Mouse (Mus musculus): ENCODE measurements at regions not wholly inside any gene's neighbourhood (a gene's known extent, or its start where the extent isn't known, plus 50 kb on each side); places are given as distances from the start of the nearest gene placed in this dataset.

DNA sequence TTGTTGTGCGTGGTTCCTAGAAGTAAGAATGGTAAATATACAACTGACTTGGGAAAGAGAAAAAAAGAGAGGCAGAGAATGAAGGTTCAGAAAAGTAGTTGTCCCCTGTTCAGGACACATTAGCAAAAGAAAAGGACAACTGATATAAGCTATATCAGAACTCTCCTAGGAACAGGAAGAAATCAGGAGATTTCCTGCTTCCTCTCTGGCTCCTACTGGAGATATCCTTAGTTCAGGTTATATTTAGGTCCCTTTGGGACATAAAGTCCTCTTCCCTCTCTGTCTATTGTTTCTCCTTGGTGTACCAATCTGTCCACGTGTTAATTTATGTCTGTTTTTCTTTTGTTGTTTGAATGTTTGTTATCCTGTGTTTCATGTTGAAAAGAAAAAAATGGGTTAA, 410.7 kb upstream of the Marcks start:
- no peak for TF ChIP-seq POLR2A (IDR thresholded peaks at IDR 0.05; ENCODE audit: control insufficient read depth, extremely low read depth, insufficient read depth, low read length, poor library complexity)
- TF ChIP-seq CTCF (IDR thresholded peaks at IDR 0.05; ENCODE audit: borderline replicate concordance, control insufficient read depth, extremely low read depth, insufficient read depth, low read length, poor library complexity): no peak

DNA sequence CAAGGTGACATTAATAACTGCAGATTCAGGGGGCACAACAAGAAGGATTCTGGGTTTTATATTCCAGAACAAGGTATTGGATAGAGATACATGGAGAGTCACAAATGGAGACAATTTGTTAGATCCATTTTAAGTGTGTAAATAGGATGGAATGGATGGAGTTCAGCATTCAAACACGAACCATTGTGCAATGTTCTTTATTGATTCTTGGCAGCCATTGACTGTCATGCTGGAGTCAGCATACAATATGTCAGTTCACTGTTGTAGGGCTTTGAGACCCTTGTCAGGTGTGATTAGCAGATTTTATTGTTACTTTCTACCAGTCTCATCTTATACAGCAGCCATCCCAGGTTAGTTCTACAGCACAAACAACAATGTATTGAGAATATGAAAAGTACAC, 402.0 kb upstream of the Marcks start:
- Histone ChIP-seq H3K27me3 (ENCODE audit: control insufficient read depth, insufficient read depth, low read length) (no peaks in the 10 kb centered on the region), H3K4me3 (ENCODE audit: control insufficient read depth, insufficient read depth, low read length) (no peak overlapping the region), H3K27ac (ENCODE audit: control insufficient read depth, insufficient read depth, low read length) (no peak overlapping the region), H3K4me1 (replicated peaks; ENCODE audit: control insufficient read depth, insufficient read depth, low read length) (no peaks in the 10 kb centered on the region), H3K36me3 (ENCODE audit: control insufficient read depth, insufficient read depth, low read length) (no peaks in the 10 kb centered on the region)
- 98% methylated on average over 1 of the region's 1 CpGs for WGBS
- TF ChIP-seq POLR2A (IDR thresholded peaks at IDR 0.05; ENCODE audit: control insufficient read depth, extremely low read depth, insufficient read depth, low read length, poor library complexity): no peak
- no peak for TF ChIP-seq CTCF (IDR thresholded peaks at IDR 0.05; ENCODE audit: borderline replicate concordance, control insufficient read depth, extremely low read depth, insufficient read depth, low read length, poor library complexity)
- no peak for DNase-seq

More for the DNA sequence above, 410.7 kb upstream of the Marcks start:
- no peak for DNase-seq
- H3K36me3 ChIP-seq (ENCODE audit: control insufficient read depth, insufficient read depth, low read length): no peaks in the 10 kb centered on the region
- no peak overlapping the region for H3K4me3 ChIP-seq (ENCODE audit: control insufficient read depth, insufficient read depth, low read length)
- H3K27me3 ChIP-seq (ENCODE audit: control insufficient read depth, insufficient read depth, low read length): no peaks in the 10 kb centered on the region
- no peak overlapping the region for H3K27ac ChIP-seq (ENCODE audit: control insufficient read depth, insufficient read depth, low read length)
- 90% methylated on average over 2 of the region's 2 CpGs for WGBS
- no peaks in the 10 kb centered on the region for H3K4me1 ChIP-seq (replicated peaks; ENCODE audit: control insufficient read depth, insufficient read depth, low read length)

DNA sequence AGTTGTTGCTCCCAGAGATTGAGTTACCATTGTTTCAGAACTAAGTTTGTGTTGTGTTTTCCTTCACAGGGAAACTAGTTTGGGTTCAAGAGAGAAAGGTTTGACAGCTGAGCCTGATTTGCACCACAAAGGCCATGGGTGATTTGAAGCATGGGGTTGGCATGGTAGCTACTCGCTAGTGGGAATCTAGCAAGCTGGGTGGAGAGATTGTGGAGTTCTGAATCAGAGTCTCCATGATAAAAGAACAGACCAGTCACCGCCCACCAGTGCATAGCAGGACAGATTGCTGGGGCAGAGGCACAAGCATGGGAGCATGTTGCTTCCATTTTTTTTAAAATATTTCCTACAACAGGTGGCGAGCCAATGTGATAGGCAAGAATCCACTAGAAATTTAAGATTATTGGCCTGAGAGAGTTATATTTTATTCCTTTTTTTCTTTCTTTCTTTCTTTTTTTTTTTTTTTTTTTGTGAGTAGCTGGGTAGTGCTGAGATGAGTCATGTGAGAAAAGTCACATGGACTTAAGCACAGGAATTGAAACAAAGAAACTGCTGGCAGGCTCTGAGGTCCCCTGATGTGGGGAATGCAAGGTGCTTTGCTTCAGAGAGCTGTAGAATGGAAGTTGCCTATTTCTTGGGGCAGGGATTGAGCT, 367.4 kb upstream of the Marcks start:
- Histone ChIP-seq H3K4me3 (ENCODE audit: control insufficient read depth, insufficient read depth, low read length) (no peak overlapping the region), H3K27me3 (ENCODE audit: control insufficient read depth, insufficient read depth, low read length) (no peaks in the 10 kb centered on the region), H3K27ac (ENCODE audit: control insufficient read depth, insufficient read depth, low read length) (no peak overlapping the region), H3K36me3 (ENCODE audit: control insufficient read depth, insufficient read depth, low read length) (no peaks in the 10 kb centered on the region), H3K4me1 (replicated peaks; ENCODE audit: control insufficient read depth, insufficient read depth, low read length) (no peaks in the 10 kb centered on the region)
- WGBS: 97% methylated on average over 3 of the region's 3 CpGs
- TF ChIP-seq CTCF (IDR thresholded peaks at IDR 0.05; ENCODE audit: borderline replicate concordance, control insufficient read depth, extremely low read depth, insufficient read depth, low read length, poor library complexity) (no peak), POLR2A (IDR thresholded peaks at IDR 0.05; ENCODE audit: control insufficient read depth, extremely low read depth, insufficient read depth, low read length, poor library complexity) (no peak)
- no peak for DNase-seq

DNA sequence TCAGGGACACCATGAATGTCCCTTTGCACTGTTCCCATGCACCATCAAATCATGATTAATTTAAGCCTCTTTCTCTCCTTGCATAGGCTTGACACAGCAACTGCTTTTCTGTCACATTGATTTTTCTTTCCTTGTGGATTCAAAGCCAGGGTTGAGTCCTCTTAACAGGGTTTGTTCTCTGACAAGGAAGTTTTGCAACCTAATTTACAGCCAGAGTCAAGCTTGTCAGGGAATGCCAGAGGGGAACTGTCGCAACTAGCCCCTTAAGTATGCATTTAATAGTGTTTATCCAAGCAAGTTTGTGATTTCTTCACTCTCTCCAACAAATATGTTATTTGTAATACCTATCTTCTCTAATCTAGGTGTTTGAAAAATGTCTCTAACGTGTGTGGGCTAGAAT, 365.7 kb upstream of the Marcks start:
- H3K27me3 ChIP-seq (ENCODE audit: control insufficient read depth, insufficient read depth, low read length): no peaks in the 10 kb centered on the region
- H3K4me1 ChIP-seq (replicated peaks; ENCODE audit: control insufficient read depth, insufficient read depth, low read length): no peaks in the 10 kb centered on the region
- no peak overlapping the region for H3K27ac ChIP-seq (ENCODE audit: control insufficient read depth, insufficient read depth, low read length)
- no peak overlapping the region for H3K4me3 ChIP-seq (ENCODE audit: control insufficient read depth, insufficient read depth, low read length)
- no peak for DNase-seq
- H3K36me3 ChIP-seq (ENCODE audit: control insufficient read depth, insufficient read depth, low read length): no peaks in the 10 kb centered on the region
- WGBS: 96% methylated on average over 2 of the region's 2 CpGs
- no peak for TF ChIP-seq CTCF (IDR thresholded peaks at IDR 0.05; ENCODE audit: borderline replicate concordance, control insufficient read depth, extremely low read depth, insufficient read depth, low read length, poor library complexity)
- TF ChIP-seq POLR2A (IDR thresholded peaks at IDR 0.05; ENCODE audit: control insufficient read depth, extremely low read depth, insufficient read depth, low read length, poor library complexity): no peak

DNA sequence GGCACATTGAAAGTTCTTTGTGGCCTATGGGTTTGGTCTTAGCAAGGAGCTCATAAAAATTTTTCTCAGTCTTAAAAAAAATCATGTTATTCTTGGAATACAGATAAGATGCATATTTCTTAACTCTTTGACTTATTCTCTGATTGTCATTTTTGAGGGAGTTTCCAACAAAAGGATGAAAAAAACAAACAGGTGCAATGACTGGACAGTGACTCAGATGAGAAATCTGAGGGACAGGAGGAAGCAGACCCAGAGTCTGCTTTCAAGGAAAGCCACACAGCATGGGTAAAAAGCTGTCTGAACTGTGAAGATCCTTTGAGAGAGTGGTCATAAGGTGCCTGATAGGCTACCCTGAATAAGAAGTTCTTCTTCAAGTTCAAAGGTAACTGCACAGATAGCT, 363.8 kb upstream of the Marcks start:
- TF ChIP-seq CTCF (IDR thresholded peaks at IDR 0.05; ENCODE audit: borderline replicate concordance, control insufficient read depth, extremely low read depth, insufficient read depth, low read length, poor library complexity): no peak
- TF ChIP-seq POLR2A (IDR thresholded peaks at IDR 0.05; ENCODE audit: control insufficient read depth, extremely low read depth, insufficient read depth, low read length, poor library complexity): no peak
- no peaks in the 10 kb centered on the region for H3K36me3 ChIP-seq (ENCODE audit: control insufficient read depth, insufficient read depth, low read length)
- DNase-seq: no peak
- no peaks in the 10 kb centered on the region for H3K4me1 ChIP-seq (replicated peaks; ENCODE audit: control insufficient read depth, insufficient read depth, low read length)
- H3K27me3 ChIP-seq (ENCODE audit: control insufficient read depth, insufficient read depth, low read length): no peaks in the 10 kb centered on the region
- no peak overlapping the region for H3K27ac ChIP-seq (ENCODE audit: control insufficient read depth, insufficient read depth, low read length)
- H3K4me3 ChIP-seq (ENCODE audit: control insufficient read depth, insufficient read depth, low read length): no peak overlapping the region

DNA sequence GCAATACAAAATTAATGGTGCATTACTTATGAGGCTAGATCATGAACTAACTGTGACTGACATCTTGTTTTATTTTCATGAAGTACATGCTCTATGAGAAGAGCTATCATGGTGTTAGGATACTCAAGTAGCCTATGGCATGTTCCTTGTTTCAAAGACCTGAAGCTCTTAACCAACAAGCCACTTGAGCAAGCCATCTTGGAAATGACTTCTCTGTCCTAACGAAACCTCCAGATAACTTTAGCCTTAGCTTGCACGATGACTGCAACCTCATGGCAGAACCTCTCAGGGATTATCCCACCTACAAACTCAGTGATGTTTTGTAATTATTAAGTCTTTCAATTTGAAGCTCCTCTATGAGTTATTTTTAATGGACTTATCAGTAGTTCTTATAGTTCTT, 362.3 kb upstream of the Marcks start:
- Histone ChIP-seq H3K27ac (ENCODE audit: control insufficient read depth, insufficient read depth, low read length) (no peak overlapping the region), H3K4me1 (replicated peaks; ENCODE audit: control insufficient read depth, insufficient read depth, low read length) (no peaks in the 10 kb centered on the region), H3K27me3 (ENCODE audit: control insufficient read depth, insufficient read depth, low read length) (no peaks in the 10 kb centered on the region), H3K36me3 (ENCODE audit: control insufficient read depth, insufficient read depth, low read length) (no peaks in the 10 kb centered on the region), H3K4me3 (ENCODE audit: control insufficient read depth, insufficient read depth, low read length) (no peak overlapping the region)
- 98% methylated on average over 2 of the region's 2 CpGs for WGBS
- TF ChIP-seq CTCF (IDR thresholded peaks at IDR 0.05; ENCODE audit: borderline replicate concordance, control insufficient read depth, extremely low read depth, insufficient read depth, low read length, poor library complexity) (no peak), POLR2A (IDR thresholded peaks at IDR 0.05; ENCODE audit: control insufficient read depth, extremely low read depth, insufficient read depth, low read length, poor library complexity) (no peak)
- DNase-seq: no peak

DNA sequence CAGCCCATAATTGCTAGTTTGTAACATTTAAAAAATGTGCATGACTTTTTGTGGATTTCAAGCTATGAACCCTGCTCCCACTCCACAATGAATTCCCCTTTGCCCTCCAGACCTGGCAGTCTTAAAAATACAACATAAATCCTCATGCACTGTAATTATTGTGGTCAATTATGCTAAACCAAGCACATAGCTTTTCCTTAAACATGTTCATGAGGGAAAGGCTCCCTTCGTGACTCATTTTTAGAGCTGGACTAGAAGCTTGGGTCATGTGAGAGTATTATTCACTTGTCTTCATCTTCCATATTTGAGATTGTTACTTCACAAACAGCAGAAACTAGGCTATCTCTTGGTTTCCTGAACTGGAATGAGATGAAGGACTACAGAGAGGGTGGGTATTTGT, 356.7 kb upstream of the Marcks start:
- DNase-seq: no peak
- no peaks in the 10 kb centered on the region for H3K36me3 ChIP-seq (ENCODE audit: control insufficient read depth, insufficient read depth, low read length)
- H3K4me3 ChIP-seq (ENCODE audit: control insufficient read depth, insufficient read depth, low read length): no peak overlapping the region
- H3K27me3 ChIP-seq (ENCODE audit: control insufficient read depth, insufficient read depth, low read length): no peaks in the 10 kb centered on the region
- no peak overlapping the region for H3K27ac ChIP-seq (ENCODE audit: control insufficient read depth, insufficient read depth, low read length)
- 93% methylated on average over 1 of the region's 1 CpGs for WGBS
- TF ChIP-seq CTCF (IDR thresholded peaks at IDR 0.05; ENCODE audit: borderline replicate concordance, control insufficient read depth, extremely low read depth, insufficient read depth, low read length, poor library complexity) (no peak), POLR2A (IDR thresholded peaks at IDR 0.05; ENCODE audit: control insufficient read depth, extremely low read depth, insufficient read depth, low read length, poor library complexity) (no peak)
- no peaks in the 10 kb centered on the region for H3K4me1 ChIP-seq (replicated peaks; ENCODE audit: control insufficient read depth, insufficient read depth, low read length)

All from thymus, adult 2 months (tissue).